Mouse (Mus musculus) adipocyte (in vitro differentiated cells): ENCODE measurements around the gene Olfr330.
"Not testable (repeated sequence)": the region's sequence is repeated elsewhere in the genome, so short reads cannot be mapped to it uniquely, and the experiment has no call there.

Experiments
- DNase-seq: peaks from one replicate; pipeline ENCODE4 v3.0.0-alpha.2; 2016; ENCODE audit warnings: low spot score

Olfr330 gene

GRCm38 (mm10) chr11:58534736-58535135 is at the start of gene Olfr330:
Gene Olfr330 (minus strand): TSS chr11:58534836.
- DNase-seq = not testable (repeated sequence)

- no peak for DNase-seq
Measured at GRCm38 (mm10) chr11:58578636-58579035, 44.0 kb upstream of the Olfr330 start.

- DNase-seq = no peak
Measured at GRCm38 (mm10) chr11:58577430-58577829, 42.8 kb upstream of the Olfr330 start, which contains the start of gene Olfr325. Gene Olfr325 (plus strand): TSS chr11:58577730.

DNA sequence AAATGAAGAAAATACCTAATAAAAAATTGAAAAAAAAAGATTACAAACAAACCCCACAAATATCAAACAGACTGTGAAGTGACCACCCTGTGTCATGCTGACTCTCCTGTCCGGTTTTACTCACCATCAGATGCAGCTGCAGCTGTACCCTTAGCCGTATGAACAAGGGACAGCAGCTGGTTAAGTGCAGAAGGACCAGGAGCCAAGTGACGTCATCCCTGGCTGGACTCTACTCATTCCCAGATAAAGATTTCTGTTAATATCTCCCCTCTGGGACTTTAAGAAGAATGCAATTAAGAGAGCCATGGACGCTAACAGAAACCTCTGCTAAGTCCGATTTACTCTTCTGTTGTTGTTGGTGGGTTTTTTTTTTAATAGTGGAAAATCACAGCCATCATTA is 35.8 kb upstream of the Olfr330 start, which contains the start of gene Olfr224:
TSS of gene Olfr224 (minus strand) at position 149 of the 400 bp plus-strand sequence.
- DNase-seq = no peak

GRCm38 (mm10) chr11:58555536-58555935 is 20.9 kb upstream of the Olfr330 start, which contains the start of gene Olfr328:
Gene Olfr328 (minus strand): TSS chr11:58555636.
- DNase-seq = no peak

DNA sequence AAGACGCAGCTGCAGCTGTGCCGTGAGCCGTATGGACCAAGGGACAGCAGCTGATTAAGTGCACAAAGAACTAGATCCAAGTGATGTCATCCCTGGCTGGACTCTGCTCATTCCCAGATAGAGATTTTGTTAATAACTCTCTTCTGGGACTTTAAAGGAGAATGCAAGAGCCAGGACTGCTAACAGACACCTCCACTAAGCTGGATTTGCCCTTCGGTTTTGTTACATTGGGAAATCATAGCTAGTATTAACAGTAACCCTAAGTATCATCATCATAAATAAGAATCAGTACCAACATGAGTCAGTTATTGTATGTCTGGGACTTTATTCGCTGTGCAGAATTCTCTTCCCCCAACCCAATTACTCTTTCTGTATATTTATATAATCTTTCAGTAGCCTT is 11.7 kb upstream of the Olfr330 start, which contains the start of gene Olfr329-ps:
TSS of gene Olfr329-ps (minus strand) at position 101 of the 400 bp plus-strand sequence.
- DNase-seq = no peak

DNA sequence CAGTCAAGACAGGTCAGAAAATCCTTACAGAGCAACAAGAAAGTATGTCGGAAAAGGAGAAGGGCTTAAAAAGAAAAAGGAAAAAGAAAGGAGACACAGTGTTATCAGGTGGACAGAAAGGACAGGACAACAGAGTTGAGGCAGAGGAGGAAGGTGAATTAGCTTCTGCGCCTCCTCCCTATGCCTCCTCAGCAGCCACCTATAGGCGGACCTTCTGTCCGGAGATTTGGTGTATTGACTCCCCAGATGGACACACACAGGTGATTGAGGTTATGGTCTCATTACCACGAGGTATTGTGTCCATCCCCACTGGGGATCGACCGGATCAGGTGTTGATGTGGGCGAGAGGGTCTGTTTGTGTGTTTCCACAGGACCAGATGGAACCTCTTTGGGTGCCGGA is 14.9 kb downstream of the Olfr330 start:
- DNase-seq = not testable (repeated sequence)

GRCm38 (mm10) chr11:58518916-58519315 is 15.7 kb downstream of the Olfr330 start:
- not testable (repeated sequence) for DNase-seq

- DNase-seq = not testable (repeated sequence)
Measured at GRCm38 (mm10) chr11:58509058-58509457, 25.6 kb downstream of the Olfr330 start.

DNA sequence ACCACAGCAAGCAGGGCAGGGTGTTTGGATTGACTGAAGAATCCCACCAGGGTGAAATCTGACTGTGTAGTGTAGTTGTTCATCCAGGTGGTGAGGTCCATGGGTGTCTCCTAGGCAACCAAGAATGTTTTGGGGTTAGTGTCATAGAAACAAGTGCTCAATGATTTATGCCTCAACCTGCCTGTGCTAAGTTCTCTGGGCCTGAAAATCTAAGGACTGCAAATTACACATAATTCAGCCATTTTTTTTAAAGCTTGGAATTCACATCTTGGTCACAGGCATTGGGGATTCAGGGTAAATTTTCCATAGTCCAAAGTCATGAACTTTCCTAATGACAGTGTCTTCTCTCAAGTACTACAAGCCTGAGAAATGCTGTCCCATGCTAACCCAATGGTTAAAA is 32.2 kb downstream of the Olfr330 start, which contains the start of gene Olfr331:
TSS of gene Olfr331 (minus strand) at position 101 of the 400 bp plus-strand sequence.
- not testable (repeated sequence) for DNase-seq

GRCm38 (mm10) chr11:58499290-58499689 is 35.3 kb downstream of the Olfr330 start:
- peak; percentile 18 for DNase-seq

GRCm38 (mm10) chr11:58498761-58499160 is 35.9 kb downstream of the Olfr330 start:
- no peak for DNase-seq

DNA sequence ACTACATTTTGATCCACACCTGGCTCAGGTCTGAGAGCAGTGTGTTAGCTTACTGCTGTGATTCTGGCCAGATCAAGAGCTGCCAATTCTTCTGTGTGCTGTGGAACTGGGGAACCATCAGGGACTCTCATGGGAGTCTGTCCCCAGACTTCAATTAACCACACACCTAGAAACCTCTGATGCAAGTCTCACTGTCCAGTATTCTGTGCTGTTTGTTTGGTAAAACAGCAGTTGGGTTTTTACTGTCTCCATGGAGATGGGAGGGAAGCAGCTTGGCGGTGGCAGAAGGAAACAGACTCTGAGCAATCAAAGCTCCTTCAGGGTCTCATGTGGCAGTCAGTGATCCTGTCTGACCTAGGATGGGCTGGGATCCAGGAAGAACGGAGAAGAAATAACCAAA is 42.2 kb downstream of the Olfr330 start, which contains the start of gene Olfr332:
TSS of gene Olfr332 (minus strand) at position 101 of the 400 bp plus-strand sequence.
- DNase-seq = no peak
